Mouse (Mus musculus) megakaryocyte-erythroid progenitor cell, adult 5-6 weeks (primary cell): ENCODE results near the gene Tbc1d9b. TPM values are rescaled to one million over a fixed set of nuclear protein-coding genes. Genes with fewer than 3 reads are reported as not detected.

Source experiments
- ATAC-seq: replicated peaks from 2 replicates; pipeline ENCODE4 v1.8.0; 2016; ENCODE audit warnings: mild to moderate bottlenecking, inconsistent platforms; ENCODE audit not compliant: severe bottlenecking, poor library complexity, low FRiP score, low TSS enrichment
- total RNA-seq, 2 experiments: library from RNA; stranded (forward) in 1 of 2; stranded (reverse) in 1 of 2; fragments of 200-1000, 215-1000 nt in 1 of 2; fragments of >200 nt in 1 of 2; fragmentation: Nextera tagmentation in 1 of 2; gene quantifications; 2 replicates each; pipeline ENCODE4 v1.2.3; 2014 to 2017

Gene Tbc1d9b
- total RNA-seq, 2 experiments from 2014 or later = 40.5 to 56.7 TPM

DNA sequence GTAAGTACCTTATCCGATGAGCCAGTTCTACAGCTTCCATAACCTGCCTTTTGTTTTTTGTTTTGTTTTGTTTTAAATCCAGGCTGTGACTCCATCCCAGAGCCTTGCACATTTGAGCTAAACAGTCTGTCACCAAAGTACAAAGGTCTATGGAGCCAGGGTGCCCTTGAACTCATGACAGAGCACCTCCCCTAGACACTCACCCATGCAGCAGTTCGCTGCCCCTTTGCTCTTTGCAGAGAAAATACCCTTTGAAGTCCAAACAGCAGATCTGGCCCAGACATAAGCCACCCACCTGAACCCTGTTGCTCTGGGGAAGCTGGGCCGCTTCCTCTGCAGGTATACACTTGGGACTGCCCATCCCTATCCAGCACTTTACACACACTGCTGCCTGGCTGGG, 70.4 kb downstream of the Tbc1d9b start:
- ATAC-seq = no peak

DNA sequence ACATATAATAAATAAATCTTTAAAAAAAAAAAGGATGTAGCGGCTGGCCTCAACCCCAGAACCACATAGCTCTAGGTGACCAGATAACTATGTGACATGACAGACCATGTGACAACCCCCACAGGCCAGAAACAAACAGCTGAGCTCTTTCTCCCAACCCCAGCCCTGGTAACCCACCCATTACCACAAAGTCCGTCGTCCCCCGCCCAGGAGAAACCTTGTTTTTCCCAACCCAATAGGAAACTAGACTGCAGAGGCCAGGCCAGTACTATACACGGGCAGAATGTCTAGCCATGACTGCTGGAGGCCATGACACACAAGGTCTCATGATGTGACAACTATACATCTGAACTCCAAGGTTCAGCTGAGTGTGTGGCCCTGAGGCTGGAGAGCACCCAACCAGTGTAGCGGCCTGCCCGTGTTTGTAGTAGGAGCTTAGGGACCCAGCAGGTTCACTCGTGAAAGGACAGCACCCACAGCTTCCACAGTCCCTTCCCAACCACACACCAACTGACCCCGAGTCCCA, 72.2 kb downstream of the Tbc1d9b start:
- ATAC-seq = no peak

DNA sequence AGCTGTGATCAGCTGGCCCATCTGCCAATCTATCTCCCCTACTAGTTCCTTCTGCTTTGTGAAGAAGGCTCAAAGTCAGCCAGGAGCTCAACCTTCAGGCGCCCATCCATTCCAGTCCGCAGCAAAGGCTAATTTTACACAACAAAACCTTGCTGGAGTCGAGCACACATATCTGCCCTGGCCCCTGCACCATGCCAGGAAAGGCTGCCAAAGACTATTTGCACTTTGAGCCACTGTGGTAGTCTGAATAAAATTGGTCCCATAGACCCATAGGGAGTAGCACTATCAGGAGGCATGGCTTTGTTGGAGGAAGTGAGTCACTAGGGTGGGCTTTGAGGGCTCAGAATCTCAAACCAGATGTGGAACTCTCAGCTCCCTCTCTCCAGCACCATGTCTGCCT, 74.2 kb downstream of the Tbc1d9b start:
- no peak for ATAC-seq

DNA sequence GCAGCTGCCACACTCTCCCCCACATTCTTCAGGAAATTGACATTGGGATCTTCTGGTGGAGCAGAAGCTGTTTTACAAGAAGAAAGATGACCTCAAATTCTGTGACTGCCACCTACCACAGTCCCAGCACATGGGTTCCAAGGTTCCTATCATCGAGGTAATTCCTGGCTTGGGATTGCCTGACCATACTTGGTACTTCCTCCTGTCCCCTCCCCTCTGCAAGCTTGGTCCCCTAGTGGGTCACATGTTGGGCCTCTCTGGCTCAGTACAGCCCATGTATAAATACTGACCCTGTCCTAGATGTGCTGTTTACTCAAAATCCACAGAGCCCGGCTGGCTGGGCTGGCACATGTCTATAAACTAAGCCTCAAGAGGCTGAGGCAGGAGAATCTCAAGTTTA, 74.8 kb downstream of the Tbc1d9b start:
- no peak for ATAC-seq

DNA sequence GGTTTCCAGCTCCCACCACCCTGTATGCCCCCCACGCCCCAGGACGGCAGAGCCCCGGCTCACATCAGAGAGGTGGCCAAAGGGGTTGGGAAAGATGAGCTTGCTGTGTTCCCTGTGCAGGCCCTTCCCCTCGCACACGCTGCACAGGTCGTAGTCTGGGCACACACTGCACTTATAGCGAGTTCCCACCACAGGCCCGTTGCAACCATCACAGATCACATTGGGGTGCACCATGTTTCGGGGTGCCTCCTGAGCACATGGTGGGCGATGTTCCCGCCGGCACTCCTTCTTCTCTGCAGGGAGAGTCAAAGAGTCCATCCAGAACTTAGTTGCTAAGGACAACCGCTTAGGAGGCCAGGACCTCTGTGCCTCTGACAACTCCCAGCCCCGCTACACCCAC, 76.1 kb downstream of the Tbc1d9b start:
- ATAC-seq = no peak

DNA sequence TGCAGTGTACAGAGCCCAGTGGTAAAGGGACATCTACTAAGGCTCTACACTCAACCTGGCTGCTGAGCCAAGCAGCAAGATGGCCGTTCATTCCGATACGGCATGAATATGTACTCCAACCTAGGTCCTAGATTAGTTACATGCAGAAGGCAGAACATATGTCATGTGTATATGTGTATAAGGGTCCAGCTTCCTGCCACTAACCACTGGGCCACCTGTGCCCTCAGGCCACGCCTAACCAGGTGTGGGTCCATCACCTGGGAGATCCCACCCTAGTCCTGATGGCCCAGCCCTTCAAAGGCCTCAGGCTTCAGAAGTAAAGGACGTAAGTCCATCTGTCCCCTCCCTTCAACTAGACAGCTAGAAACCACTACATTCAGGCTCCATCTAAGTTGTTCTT, 76.8 kb downstream of the Tbc1d9b start:
- ATAC-seq = no peak

DNA sequence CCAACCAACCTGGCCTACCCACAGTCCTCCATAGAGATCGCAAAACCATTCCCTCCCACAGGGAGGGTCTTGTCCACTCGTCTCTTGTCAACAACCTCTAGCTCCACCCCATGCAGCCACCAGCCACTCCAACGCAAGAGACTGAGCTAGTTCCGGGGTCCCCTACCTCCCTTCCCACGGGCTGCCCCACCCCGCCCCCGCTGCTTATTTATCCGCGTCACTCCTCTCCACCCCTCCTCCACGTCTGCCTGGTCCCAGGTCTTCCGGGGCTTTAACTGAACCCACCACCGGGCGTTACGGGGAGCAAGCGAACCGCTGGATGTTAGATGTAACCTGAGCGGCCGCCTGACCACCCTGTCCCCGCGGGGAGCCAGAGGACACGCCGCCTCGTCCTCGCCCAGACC, 78.9 kb downstream of the Tbc1d9b start:
- ATAC-seq = peak; percentile 91

DNA sequence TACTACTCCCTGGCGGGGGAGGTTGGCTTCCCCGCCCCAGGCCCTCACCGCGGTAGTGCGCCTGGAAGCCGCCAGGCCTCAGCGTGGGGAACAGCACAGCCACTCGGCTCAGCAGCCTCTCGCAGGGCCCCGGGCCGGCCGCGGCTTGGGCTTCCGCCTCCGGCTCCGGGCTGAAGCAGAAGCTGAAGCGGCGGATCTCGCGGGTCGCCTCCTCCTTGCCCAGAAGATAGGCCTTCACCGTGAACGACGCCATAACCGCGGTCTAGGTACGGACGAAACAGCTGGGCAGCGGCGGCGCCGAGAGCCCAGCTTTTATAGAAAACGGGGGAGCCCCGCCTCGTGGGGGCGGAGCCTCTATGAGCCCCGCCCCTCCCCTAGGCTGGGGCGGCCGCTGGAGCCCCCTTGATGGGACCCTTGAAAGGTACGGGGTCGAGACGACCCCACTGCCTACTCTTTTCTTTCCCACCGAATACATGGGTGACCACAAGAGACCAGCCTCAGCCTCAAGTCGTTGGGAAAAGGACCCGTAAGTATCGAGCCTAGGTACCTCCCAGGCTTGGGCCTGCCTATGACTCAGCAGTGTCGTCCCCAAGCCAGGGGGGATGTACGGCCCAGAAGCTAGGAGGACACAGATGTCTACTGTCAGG, 79.4 kb downstream of the Tbc1d9b start, which contains the start of the genes Sqstm1 and Mgat4b:
Gene Sqstm1 (minus strand): TSS at position 323 of the 647 bp plus-strand sequence.
Gene Mgat4b (plus strand): TSS at position 386 of the 647 bp plus-strand sequence.
- peak; percentile 68 for ATAC-seq

DNA sequence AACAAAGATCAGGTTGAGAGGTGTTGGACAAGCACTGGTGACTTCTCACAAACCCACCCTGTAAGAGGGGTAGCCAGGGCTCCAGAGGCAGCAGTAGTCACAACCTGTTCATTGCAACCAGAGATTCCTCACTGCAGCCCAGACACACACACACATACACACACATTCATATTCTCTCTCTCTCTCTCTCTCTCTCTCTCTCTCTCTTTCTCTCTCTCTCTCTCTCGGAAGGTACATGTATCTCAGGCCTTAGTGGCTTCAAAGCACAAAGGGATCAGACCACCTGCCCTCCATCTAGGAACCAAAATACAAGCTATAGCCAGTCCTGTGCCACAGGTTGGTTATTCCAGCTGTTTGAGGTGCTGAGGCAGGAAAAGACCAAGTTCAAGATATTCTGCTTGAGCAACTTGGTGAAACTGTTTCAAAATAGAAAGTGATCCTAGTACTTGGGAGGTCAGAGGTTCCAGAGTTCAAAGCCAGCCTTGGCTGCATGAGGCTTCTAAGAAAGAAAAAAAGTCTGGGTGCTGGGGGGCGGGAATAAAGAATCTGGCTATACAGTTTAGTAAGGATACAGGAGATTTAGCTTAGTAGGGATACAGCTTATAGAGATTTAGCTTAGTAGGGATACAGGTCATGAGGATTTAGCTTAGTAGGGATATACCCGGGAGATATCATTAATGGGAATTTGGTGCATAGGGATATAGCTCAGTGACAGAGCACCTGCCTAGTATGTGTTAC, 80.3 kb downstream of the Tbc1d9b start:
- ATAC-seq = no peak

DNA sequence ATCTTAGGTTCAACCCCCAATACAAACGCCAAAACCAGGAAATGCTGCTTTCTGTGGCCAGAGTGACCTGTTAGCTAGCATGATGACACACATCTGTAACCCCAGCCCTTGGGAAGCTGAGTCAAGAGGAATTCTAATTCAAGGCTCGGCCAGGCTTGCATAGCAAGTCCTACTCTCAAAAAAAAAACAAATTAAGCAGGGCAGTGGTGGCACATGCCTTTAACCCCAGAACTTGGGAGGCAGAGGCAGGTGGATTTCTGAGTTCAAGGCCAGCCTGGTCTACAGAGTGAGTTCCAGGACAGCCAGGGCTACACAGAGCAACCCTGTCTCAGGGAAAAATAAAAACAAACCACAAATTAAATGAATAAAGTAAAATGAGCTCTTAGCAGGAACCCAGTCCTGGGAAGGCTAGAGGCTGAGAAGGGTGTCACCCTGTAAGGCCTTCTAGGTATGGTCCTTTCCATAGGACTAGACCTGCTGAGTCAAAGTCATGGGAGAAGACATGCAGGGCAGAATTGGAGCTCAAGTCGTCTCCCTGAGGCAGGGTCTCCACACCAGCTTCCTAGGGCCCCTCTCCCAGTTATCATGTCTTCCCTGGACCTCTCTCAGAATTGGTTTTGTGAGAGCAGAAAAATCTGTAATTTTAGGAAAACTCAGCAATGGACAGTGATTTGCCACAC, 81.0 kb downstream of the Tbc1d9b start:
- no peak for ATAC-seq

DNA sequence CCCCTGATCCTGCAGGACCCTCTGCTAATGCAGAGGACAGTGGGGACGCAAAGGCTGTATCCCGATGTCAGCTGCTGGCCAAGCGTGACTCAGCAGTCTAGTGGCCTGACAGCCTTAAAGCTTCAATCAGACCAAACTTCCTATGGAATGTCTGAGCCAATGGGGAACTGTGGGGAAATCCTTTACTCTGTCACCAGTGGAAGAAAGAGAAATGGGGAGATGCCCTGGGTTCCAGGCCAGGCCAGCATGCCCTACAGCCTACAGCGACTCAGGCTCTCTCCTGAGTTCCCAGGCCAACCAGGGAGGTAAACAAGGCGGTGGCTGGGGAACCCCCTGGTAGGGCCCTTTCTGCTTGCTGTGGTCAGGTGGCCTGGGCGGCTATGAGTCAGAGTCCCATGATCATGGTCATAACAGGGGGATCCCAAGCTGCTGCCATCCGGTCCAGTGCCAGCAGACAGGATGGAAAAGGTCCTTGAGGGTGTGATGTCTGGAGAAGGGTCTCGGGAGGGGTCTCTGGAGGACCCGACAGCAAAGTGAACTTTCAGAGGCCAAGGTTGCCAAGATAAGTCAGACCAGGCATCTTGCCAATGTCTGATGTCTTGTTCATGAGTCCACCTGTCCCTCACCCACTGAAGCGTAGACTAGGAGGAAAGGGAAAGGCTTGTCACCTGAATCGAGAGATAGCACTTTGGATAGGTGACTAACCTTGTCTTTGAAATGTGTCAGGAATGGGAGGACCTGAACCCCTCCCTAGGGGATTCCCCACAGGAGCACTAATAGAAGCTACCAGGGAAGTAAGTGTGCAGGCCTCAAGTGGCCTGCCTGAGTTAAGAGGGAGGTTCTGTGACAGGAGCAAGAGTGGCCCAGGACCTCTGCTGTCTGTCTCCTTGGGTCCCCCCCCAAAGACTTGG, 81.9 kb downstream of the Tbc1d9b start:
- no peak for ATAC-seq

DNA sequence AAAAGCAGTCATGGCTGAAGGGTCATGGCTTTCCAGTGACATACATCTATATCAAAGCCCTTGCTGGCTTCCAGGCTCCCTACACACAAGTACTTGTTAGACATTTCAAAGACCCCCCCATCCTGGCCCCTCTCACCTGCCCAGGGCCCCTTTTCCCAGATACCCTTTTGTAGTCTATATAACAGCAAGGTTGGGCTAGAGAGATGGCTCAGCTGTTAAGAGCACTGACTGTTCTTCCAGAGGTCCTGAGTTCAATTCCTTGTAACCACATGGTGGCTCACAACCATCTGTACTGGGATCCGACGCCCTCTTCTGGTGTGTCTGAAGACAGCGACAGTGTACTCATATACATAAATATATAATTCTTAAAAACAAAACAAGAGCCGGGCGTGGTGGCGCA, 83.4 kb downstream of the Tbc1d9b start:
- ATAC-seq = no peak

DNA sequence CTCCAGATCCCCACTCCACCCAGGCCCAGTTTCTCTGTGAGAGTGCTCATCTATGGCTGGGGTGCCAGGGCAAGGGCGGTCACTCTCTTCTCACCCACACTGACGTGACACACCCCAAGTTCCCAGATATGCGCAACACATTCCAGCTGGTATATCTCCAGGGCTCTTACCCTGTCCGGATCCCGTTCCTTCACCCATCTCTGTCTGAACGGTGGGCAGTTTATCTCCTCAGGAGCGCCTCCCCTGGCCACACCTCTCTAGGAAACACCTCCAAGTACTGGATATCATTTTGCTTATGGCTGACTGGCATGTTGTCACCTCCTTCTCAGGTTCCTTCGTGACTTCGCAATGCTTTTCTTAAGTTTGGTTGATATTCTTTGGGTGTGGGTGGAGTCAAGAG, 84.4 kb downstream of the Tbc1d9b start:
- ATAC-seq = no peak

DNA sequence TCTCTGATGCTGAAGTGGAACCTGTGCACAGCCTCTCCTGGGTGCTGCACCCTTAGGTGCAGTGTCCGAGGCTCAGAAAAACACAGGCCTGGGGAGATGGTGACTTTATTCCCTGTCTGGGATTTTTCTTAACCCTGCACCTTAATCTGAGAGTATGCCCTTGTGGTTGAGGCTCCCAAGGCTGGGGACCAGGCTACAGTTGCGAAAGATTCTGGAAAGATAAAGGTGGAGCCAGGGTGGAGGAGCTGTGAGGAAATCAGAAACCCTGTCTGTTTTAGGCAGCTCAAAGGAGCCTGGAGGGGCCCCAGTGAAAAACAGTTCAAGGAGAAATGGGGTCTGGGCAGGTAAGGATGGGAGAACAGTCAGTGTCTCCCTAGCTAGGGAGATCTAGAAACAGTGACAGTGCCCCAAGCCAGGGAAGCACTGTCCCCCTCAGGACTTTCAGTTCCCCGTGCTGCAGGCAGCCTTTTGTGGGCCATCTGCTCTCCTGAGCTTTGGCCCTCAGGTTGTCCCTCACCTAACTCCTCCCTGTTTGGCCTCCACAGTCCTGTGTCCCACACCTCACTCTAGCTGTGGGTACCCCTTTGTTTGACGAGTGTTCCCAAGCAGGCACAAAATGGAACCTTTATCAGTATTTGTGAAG, 85.6 kb downstream of the Tbc1d9b start:
- ATAC-seq = no peak

DNA sequence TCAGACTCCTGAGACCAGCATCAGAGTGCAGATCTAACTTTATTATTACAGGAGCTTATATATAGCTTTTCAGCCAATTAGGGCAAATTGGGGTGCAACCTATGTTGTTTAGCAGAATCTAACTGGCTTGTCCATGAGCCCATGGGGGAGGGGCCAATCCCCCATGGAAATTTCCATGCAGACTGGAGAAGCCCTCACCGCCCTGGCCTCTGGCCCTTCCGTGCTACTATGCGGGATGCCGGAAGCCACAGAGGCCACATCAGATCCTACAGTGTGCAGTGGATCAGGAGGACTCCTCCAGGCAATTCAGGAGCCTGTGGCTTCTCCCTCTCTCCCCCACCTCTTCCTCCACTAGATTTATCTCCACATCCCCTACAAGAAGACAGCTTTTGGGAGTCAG, 86.6 kb downstream of the Tbc1d9b start:
- ATAC-seq = 0 out of 2 replicates have a peak, but pooled peaks have one; percentile 17

DNA sequence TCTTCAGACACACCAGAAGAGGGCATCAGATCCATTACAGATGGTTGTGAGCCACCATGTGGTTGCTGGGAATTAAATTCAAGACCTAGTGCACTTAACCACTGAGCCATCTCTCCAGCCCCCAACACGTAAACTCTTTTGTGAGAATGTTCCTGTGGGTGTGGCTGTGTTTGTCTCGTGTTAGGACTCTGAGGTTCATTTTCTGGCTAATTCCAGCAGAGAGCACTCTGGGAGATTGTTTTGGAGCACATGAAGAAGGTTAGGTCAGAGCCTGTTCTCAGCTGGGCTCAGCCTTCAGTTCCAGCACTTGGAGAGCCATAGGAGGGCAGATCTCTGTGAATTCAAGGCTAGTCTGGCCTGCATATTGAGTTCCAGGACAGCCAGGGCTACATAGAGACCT, 88.6 kb downstream of the Tbc1d9b start:
- no peak for ATAC-seq
